Mouse (Mus musculus) CD4-positive, CD25-positive, alpha-beta regulatory T cell, adult 2 months (primary cell): ENCODE measurements around the gene Phtf2.

Experiments
- DNase-seq: peaks from one replicate; pipeline ENCODE4 v3.0.0-alpha.2; 2012; ENCODE audit warnings: low read depth, low spot score

The Phtf2 gene

GRCm38 (mm10) chr5:20881915-20882800 is at the start of gene Phtf2, which contains the start of gene Tmem60:
Gene Phtf2 (minus strand): TSS chr5:20882124.
Gene Tmem60 (plus strand): TSS chr5:20882191.
- peak; percentile 99 for DNase-seq

GRCm38 (mm10) chr5:20931300-20931699 is 49.4 kb upstream of the Phtf2 start:
- no peak for DNase-seq

GRCm38 (mm10) chr5:20930430-20930829 is 48.5 kb upstream of the Phtf2 start:
- DNase-seq: no peak

GRCm38 (mm10) chr5:20929669-20930151 is 47.8 kb upstream of the Phtf2 start:
- no peak for DNase-seq

GRCm38 (mm10) chr5:20925451-20925850 is 43.5 kb upstream of the Phtf2 start:
- no peak for DNase-seq

GRCm38 (mm10) chr5:20924608-20925007 is 42.7 kb upstream of the Phtf2 start:
- DNase-seq: no peak

- no peak for DNase-seq
These were observed 37.6 kb upstream of the Phtf2 start for GRCm38 (mm10) chr5:20919566-20919965.

GRCm38 (mm10) chr5:20918967-20919366 is 37.0 kb upstream of the Phtf2 start:
- DNase-seq: no peak

- peak; percentile 87 for DNase-seq
These were observed 31.7 kb upstream of the Phtf2 start for GRCm38 (mm10) chr5:20913372-20914275.

GRCm38 (mm10) chr5:20911741-20912140 is 29.8 kb upstream of the Phtf2 start:
- DNase-seq: no peak

- DNase-seq: no peak
These were observed 24.3 kb upstream of the Phtf2 start for GRCm38 (mm10) chr5:20906191-20906590.

GRCm38 (mm10) chr5:20905437-20905836 is 23.5 kb upstream of the Phtf2 start:
- DNase-seq: no peak

GRCm38 (mm10) chr5:20904647-20905046 is 22.7 kb upstream of the Phtf2 start:
- DNase-seq: no peak

- DNase-seq: no peak
These were observed 15.7 kb upstream of the Phtf2 start for GRCm38 (mm10) chr5:20897446-20898167.

- DNase-seq: no peak
These were observed 2.2 kb upstream of the Phtf2 start for GRCm38 (mm10) chr5:20884036-20884620.

- DNase-seq: peak; percentile 69
These were observed 838 bp downstream of the Phtf2 start for GRCm38 (mm10) chr5:20880797-20881775.

GRCm38 (mm10) chr5:20880386-20880785 is 1.5 kb downstream of the Phtf2 start:
- no peak for DNase-seq

- peak; percentile 37 for DNase-seq
These were observed 4.9 kb downstream of the Phtf2 start for GRCm38 (mm10) chr5:20876934-20877426.

GRCm38 (mm10) chr5:20873146-20873545 is 8.8 kb downstream of the Phtf2 start:
- no peak for DNase-seq
